Mouse (Mus musculus) stomach, embryonic 14.5 days (tissue): ENCODE measurements around the gene Cby3. TPM values are rescaled to one million over a fixed set of nuclear protein-coding genes. Genes with fewer than 3 reads are reported as not detected.

Experiments used
- ATAC-seq: fragments of 200-750 bp; cut with Nextera tagmentation; 2 replicates; pipeline ENCODE4 v1.8.0; 2017; ENCODE audit warnings: low read depth, moderate TSS enrichment; ENCODE audit not compliant: insufficient number of reproducible peaks, insufficient read depth, low FRiP score
- H3K27ac ChIP-seq: fragments of 300-500 bp; sonication (generic); 2 replicates; pipeline ENCODE4 v1.5.1; 2014; ENCODE audit warnings: mild to moderate bottlenecking, low read length, moderate library complexity, mixed read lengths
- H3K27me3 ChIP-seq: fragments of 300-500 bp; sonication (generic); 2 replicates; pipeline ENCODE4 v1.6.1; 2014; ENCODE audit warnings: low read length, control low read depth, mixed read lengths; ENCODE audit not compliant: control insufficient read depth, insufficient read depth
- H3K36me3 ChIP-seq: fragments of 300-500 bp; sonication (generic); 2 replicates; pipeline ENCODE4 v1.6.1; 2014; ENCODE audit warnings: mild to moderate bottlenecking, control low read depth, low read length, moderate library complexity, mixed read lengths; ENCODE audit not compliant: control insufficient read depth, insufficient read depth
- H3K4me1 ChIP-seq: fragments of 300-500 bp; sonication (generic); 2 replicates; pipeline ENCODE4 v1.6.1; 2014; ENCODE audit warnings: low read length, control low read depth, mixed read lengths; ENCODE audit not compliant: control insufficient read depth, insufficient read depth
- H3K4me2 ChIP-seq: fragments of 300-500 bp; sonication (generic); replicated peaks from 2 replicates; pipeline ENCODE4 v1.6.1; 2014; ENCODE audit warnings: low read depth, low read length, control low read depth
- H3K4me3 ChIP-seq: fragments of 300-500 bp; sonication (generic); 2 replicates; pipeline ENCODE4 v1.5.1; 2014; ENCODE audit warnings: low read depth, low read length, control low read depth
- H3K9ac ChIP-seq: fragments of 300-500 bp; sonication (generic); replicated peaks from 2 replicates; pipeline ENCODE4 v1.6.1; 2014; ENCODE audit warnings: low read depth, mild to moderate bottlenecking, control low read depth, low read length, moderate library complexity, mixed read lengths
- H3K9me3 ChIP-seq: fragments of 300-500 bp; sonication (generic); 2 replicates; pipeline ENCODE4 v1.6.1; 2016; ENCODE audit warnings: low read depth, low read length, control low read depth; ENCODE audit not compliant: control insufficient read depth
- WGBS: fragments of 180-500 bp; shearing (Covaris S2); extraction: QIAGEN DNeasy Blood & Tissue Kit; methylation state at CpG from one replicate; pipeline ENCODE4 v1.1.7; 2014; 5-methylcytosine and 5-hydroxymethylcytosine counted together
- polyA plus RNA-seq: library from polyadenylated mRNA; unstranded; fragments of >200 nt; fragmentation: Nextera tagmentation; extraction: Ambion mirVana; gene quantifications from 2 replicates; pipeline ENCODE4 v1.2.1, GENCODE M21; 2014

Gene Cby3
- polyA plus RNA-seq, 1 experiment from 2014 or later: 0.51 TPM

DNA sequence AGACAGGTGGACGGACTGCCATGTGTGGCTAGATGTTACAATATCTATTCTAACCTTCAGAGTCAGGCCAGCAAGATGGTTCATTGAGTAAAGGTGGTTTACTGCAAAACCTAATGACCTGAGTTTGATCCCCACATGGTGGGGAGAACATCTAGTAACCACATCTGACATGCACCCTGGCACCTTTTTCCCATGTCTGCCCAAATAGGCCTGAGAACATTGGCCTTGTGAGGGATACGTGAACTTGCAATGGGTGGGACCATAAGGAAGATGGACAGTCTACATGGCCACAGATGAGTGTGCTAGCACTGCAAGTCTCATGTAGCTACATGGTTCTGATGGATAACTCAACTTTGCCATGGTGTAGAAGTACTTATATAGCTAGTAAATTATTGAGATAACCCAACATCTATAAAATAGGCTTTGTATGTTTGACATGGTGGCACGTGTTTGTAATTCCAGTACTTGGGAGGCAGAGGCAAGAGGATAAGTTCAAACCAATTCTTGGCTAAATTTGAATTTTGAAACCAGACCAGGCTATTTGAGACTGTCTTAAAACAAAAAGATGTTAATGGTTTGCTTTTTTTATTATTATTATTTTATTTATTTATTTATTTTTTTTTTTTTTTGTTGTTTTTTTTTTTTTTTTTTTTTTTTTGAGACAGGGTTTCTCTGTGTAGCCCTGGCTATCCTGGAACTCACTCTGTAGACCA, 34.1 kb downstream of the Cby3 start:
- no peak for ATAC-seq
- Histone ChIP-seq H3K27me3 (no peaks in the 10 kb centered on the region), H3K4me2 (no peak overlapping the region), H3K27ac (no peak overlapping the region), H3K4me3 (no peak overlapping the region), H3K36me3 (peaks cover 44% of the 10 kb centered on the region), H3K4me1 (no peaks in the 10 kb centered on the region), H3K9ac (no peak overlapping the region), H3K9me3 (no peaks in the 10 kb centered on the region)
- 90% methylated on average over 3 of the region's 3 CpGs for WGBS

DNA sequence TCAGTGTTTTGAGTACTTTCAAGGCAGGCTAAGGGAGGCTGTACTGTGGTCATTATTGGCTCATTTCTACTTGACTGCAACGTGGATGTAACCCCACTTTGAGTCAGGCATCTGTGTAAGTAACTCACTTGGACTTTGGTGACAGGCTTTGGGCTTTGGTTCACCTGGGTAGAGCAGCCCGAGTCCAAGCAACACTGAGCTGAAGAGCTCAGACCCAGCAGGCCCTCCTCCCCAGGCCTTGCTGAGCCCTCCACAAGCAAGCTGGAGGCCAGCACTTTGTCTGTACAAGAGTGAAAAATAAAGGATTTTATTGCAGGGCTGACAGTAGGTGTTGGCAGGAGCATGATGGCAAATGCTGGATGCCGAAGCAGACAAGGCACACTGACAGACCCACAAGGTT, 34.7 kb downstream of the Cby3 start:
- no peak for ATAC-seq
- no peaks in the 10 kb centered on the region for H3K4me1 ChIP-seq

DNA sequence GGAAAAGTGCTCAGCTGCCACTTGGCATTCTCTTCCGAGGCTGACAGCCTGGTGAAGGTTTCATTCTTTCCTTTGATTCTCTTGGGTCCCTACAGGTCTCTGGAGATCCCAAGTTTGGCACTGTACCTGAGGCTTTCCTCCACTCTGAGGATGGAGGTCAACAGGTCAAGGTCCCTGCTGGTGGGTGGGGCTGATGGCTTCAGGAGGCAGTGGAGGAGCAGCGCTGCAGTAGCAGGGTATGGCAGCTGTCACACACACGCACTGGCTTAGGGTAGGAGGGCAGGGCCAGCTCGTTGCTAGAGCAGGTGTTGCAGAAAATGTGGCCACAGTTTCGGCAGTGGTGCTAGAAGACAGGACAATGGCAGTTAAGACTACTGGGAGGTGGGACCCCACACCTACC, 35.4 kb downstream of the Cby3 start:
- Histone ChIP-seq H3K9ac (no peak overlapping the region), H3K27me3 (no peaks in the 10 kb centered on the region), H3K4me2 (no peak overlapping the region), H3K4me3 (no peak overlapping the region), H3K36me3 (peaks cover 41% of the 10 kb centered on the region), H3K9me3 (no peaks in the 10 kb centered on the region), H3K27ac (no peak overlapping the region), H3K4me1 (no peaks in the 10 kb centered on the region)
- ATAC-seq: 0 out of 2 replicates have a peak, but pooled peaks have one; percentile 15
- WGBS: 67% methylated on average over 5 of the region's 5 CpGs

More for the DNA sequence above, 34.7 kb downstream of the Cby3 start:
- peaks cover 42% of the 10 kb centered on the region for H3K36me3 ChIP-seq
- H3K4me2 ChIP-seq: no peak overlapping the region
- no peak overlapping the region for H3K4me3 ChIP-seq
- no peaks in the 10 kb centered on the region for H3K9me3 ChIP-seq
- H3K27me3 ChIP-seq: no peaks in the 10 kb centered on the region
- no peak overlapping the region for H3K9ac ChIP-seq
- WGBS: 75% methylated on average over 3 of the region's 3 CpGs
- no peak overlapping the region for H3K27ac ChIP-seq

DNA sequence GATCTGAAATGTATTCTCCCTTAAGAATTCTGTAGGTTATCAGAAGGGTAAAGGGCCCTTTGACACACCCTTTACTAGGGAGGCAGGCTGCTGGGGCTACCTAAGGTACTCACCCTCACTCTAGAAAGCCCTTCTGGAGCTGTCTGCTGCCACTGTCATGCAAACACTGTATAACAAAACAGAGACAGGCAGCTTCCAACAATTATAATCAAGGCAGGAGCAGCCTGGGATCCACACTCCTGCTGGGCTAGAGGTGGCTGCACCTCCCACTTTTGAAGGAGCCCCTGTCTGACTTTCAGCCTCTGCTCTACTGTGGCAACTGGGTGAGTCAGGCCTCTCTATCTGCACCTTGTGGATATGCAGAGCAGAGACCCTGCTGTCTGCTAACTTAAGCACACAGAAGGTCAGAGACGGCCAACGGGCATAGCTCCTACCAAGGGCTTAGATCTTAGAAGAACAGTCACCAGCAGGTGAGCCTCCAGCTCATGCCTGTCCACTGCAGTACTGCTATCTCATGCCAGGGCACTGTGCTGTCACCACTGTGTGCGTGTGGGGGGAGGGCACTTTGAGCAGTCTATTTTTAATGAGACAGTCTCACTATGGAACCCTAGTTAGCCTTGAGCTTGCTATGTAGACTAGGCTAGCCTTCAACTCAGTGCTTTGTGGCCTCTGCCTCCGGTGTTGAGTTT, 37.2 kb downstream of the Cby3 start:
- no peaks in the 10 kb centered on the region for H3K9me3 ChIP-seq
- ATAC-seq: peak; percentile 15; the same call in 1 of the 2 replicates

DNA sequence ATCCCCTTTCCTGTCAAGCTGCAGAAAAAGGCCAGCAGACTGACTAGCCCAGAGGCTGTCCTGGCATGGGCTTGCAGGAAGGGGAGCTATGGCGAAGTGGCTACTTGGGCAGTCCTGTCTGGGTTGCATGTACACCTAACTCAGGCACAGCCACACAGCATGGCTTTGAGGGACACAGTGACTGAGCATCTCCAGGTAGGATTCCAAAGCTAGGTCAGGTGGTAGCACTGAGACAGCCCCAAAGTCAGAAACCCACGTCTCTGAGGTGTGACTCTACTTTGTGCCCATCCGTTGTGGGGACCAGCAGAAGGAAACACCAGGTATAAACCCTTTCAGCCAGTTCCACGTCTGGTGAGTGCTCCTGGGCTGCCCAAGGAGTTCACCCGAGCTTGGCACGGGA, 39.0 kb downstream of the Cby3 start:
- no peaks in the 10 kb centered on the region for H3K4me1 ChIP-seq
- ATAC-seq: no peak
- H3K4me3 ChIP-seq: no peak overlapping the region
- no peak overlapping the region for H3K27ac ChIP-seq
- 84% methylated on average over 6 of the region's 6 CpGs for WGBS
- H3K36me3 ChIP-seq: peaks cover 22% of the 10 kb centered on the region
- H3K9me3 ChIP-seq: no peaks in the 10 kb centered on the region
- H3K4me2 ChIP-seq: no peak overlapping the region
- H3K9ac ChIP-seq: no peak overlapping the region
- no peaks in the 10 kb centered on the region for H3K27me3 ChIP-seq

More for the DNA sequence above, 37.2 kb downstream of the Cby3 start:
- H3K9ac ChIP-seq: no peak overlapping the region
- no peak overlapping the region for H3K27ac ChIP-seq
- peaks cover 32% of the 10 kb centered on the region for H3K36me3 ChIP-seq
- no peak overlapping the region for H3K4me2 ChIP-seq
- H3K4me3 ChIP-seq: no peak overlapping the region
- no peaks in the 10 kb centered on the region for H3K27me3 ChIP-seq
- H3K4me1 ChIP-seq: no peaks in the 10 kb centered on the region
- WGBS: 84% methylated on average over 4 of the region's 4 CpGs

DNA sequence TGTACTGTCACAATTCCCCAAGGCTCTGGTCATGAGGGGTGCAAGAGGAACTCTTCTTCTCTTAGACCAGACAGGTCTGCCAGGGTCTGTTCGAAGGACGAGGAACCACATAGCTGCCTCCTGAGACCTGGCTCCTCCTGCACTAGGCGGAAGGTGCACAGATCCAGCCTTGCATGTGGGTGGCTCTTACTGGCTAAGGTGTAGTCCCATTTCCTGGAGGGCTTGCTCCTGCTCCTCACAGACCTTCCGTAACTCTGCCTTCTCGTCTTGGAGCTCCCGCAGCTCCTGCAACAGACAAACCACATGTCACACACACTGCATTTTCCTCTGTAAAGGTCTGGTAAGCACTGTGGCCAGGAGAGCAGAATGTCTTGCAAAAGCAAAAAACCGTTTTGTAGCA, 40.5 kb downstream of the Cby3 start:
- no peaks in the 10 kb centered on the region for H3K27me3 ChIP-seq
- H3K9ac ChIP-seq: no peak overlapping the region
- peaks cover 22% of the 10 kb centered on the region for H3K36me3 ChIP-seq
- no peak for ATAC-seq
- WGBS: 88% methylated on average over 7 of the region's 7 CpGs
- no peaks in the 10 kb centered on the region for H3K9me3 ChIP-seq
- H3K4me1 ChIP-seq: no peaks in the 10 kb centered on the region
- no peak overlapping the region for H3K4me3 ChIP-seq
- no peak overlapping the region for H3K27ac ChIP-seq
- no peak overlapping the region for H3K4me2 ChIP-seq

DNA sequence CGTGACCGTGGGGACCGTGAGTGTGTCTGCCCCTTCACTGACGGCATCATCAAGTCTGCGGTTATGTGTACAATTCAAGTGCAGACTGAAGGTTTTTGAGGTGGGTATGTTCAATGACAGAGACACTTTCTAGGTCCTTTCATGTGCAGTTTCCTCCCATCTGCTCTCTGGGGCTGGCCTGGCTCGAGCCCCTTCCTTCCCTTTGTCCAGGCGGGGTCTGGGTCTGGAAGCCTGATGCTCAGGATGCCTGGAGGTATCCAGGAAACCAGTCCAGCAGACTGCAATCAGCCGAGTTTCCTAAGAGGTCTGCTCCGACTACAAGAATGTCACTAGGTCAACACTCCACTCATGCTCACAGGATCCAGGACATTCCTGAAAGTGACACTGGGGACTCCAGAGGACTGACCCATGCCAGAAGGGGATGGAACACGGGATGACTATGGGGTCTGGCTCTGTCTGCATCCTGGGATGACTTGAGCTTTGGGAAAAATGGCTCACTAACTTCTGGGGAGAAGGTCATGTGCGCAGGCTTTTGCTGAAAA, 42.6 kb downstream of the Cby3 start:
- H3K27ac ChIP-seq: no peak overlapping the region
- WGBS: 80% methylated on average over 11 of the region's 11 CpGs
- H3K36me3 ChIP-seq: peaks cover 32% of the 10 kb centered on the region
- no peaks in the 10 kb centered on the region for H3K27me3 ChIP-seq
- no peak for ATAC-seq
- H3K4me1 ChIP-seq: no peaks in the 10 kb centered on the region
- H3K4me2 ChIP-seq: no peak overlapping the region
- H3K9ac ChIP-seq: no peak overlapping the region
- no peak overlapping the region for H3K4me3 ChIP-seq
- no peaks in the 10 kb centered on the region for H3K9me3 ChIP-seq

DNA sequence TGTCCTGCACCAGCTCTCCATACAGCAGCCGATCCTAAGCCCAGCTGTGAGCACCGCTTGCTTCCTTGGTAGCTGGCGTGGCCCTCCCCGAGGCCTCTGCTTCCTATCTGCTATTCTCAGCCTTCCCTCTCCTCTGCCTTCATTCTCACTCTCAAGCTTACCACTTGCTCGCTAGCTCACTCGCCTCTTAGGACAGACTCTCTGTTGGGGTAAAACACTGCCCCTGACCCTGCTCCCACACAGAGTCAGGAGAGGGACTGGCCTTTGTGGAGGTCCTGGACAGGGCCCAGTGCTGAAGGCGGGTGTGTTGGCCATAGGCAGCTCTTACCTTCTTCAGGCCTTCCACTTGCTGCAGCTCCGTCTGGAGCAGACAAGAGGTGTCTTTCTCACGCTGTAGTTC, 43.1 kb downstream of the Cby3 start:
- Histone ChIP-seq H3K9ac (no peak overlapping the region), H3K4me2 (no peak overlapping the region), H3K36me3 (peaks cover 35% of the 10 kb centered on the region), H3K4me1 (no peaks in the 10 kb centered on the region), H3K4me3 (no peak overlapping the region), H3K27me3 (no peaks in the 10 kb centered on the region), H3K9me3 (no peaks in the 10 kb centered on the region), H3K27ac (no peak overlapping the region)
- no peak for ATAC-seq
- 86% methylated on average over 9 of the region's 9 CpGs for WGBS
